Mouse (Mus musculus): Measurements from ENCODE around the gene Zfp652. TPM values are rescaled to one million over a fixed set of nuclear protein-coding genes. Genes with fewer than 3 reads are reported as not detected.

Gene Zfp652
- total and polyA plus RNA-seq, 3 experiments = 3.0 to 9.8 (median 6.2) TPM

GRCm38 (mm10) chr11:95710478-95710877 is 2.0 kb upstream of the Zfp652 start:
- peaks cover 6 to 24% of the 10 kb centered on the region in 2 experiments; a peak in 3 of 4 replicates for H3K4me1 ChIP-seq (ENCODE audit: control insufficient read depth in 1 of 2, insufficient read depth in 2 of 2)
- no peak for DNase-seq (ENCODE audit: extremely low read depth)
- peaks cover 18% of the 10 kb centered on the region for H3K27me3 ChIP-seq (replicated peaks)

DNA sequence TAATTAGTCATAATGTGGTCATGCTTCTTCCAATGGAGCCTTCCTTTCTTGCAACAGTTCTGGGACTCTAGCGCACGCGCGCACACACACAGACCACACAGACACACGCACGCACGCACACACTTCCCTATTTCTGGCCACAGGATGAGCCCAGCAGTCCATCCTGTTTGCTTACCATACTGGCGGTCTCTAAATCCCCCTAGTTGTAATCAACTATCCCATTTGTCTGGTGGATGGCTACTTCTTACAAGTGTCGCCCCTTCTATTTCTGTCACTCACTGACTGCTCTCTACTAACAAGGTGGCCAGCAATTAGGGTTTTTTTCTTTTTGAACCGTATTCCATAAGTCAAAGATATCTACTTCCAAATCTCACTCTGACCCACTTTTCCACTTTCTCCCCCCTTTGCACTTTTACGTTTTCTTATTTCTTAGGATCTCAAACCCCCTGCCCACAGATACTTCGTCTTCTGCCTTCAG is 349 bp upstream of the Zfp652 start:
- peak; percentile 70 for DNase-seq (ENCODE audit: extremely low read depth)
- Histone ChIP-seq H3K27me3 (replicated peaks) (peaks cover 7% of the 10 kb centered on the region), H3K4me1 (ENCODE audit: control insufficient read depth in 1 of 2, insufficient read depth in 2 of 2) (peaks cover 6 to 32% of the 10 kb centered on the region in 2 experiments; a peak in 3 of 4 replicates), H3K4me3 (replicated peaks in 1 of 3; ENCODE audit: low read depth in 2 of 3, low read length in 2 of 3, poor library complexity in 1 of 3) (peak overlapping the region; percentile 8 to 92 (median 90)), H3K9me3 (replicated peaks; ENCODE audit: low read length) (no peaks in the 10 kb centered on the region), H3K9ac (ENCODE audit: insufficient read depth, low read depth) (peak overlapping the region; percentile 57), H3K79me2 (replicated peaks; ENCODE audit: control insufficient read depth, extremely low read depth, insufficient read depth, poor library complexity, severe bottlenecking) (peaks cover 22% of the 10 kb centered on the region), H3K4me2 (ENCODE audit: insufficient read depth, low read depth, poor library complexity, severe bottlenecking) (peak overlapping the region; percentile 81), H3K27ac (ENCODE audit: insufficient read depth, low read depth) (no peak overlapping the region), H3K36me3 (replicated peaks in 1 of 2; ENCODE audit: control insufficient read depth in 1 of 2, insufficient read depth in 1 of 2, low read length in 1 of 2) (peaks cover 0 to 4% of the 10 kb centered on the region in 2 experiments)
- dilution Hi-C loops (cut with MboI; ENCODE audit: extremely low pct_ligation_motif_present, extremely low pct_unique_long_range_greater_than_20kb, low sequenced_read_pairs) (no loop called here), in situ Hi-C loops (cut with MboI; ENCODE audit: low pct_ligation_motif_present, low pct_unique_long_range_greater_than_20kb, low sequenced_read_pairs) (no loop called here)
- TF ChIP-seq MXI1 (IDR thresholded peaks at IDR 0.05; ENCODE audit: low read depth, low read length) (peak; percentile 16; the same call in 1 of the 2 replicates), POLR2A (IDR thresholded peaks at IDR 0.05; ENCODE audit: low read depth, low read length) (no peak; the same call in 1 of the 2 replicates), KAT2A (IDR thresholded peaks at IDR 0.05; ENCODE audit: insufficient replicate concordance, low read length) (no peak), RCOR1 (conservative IDR thresholded peaks at IDR 0.05; ENCODE audit: low read depth, low read length) (no peak), BHLHE40 (IDR thresholded peaks at IDR 0.05; ENCODE audit: low read depth, low read length) (peak; percentile 93), NRF1 (IDR thresholded peaks at IDR 0.05; ENCODE audit: low read depth, low read length) (peak; percentile 66; the same call in 1 of the 2 replicates), ZKSCAN1 (IDR thresholded peaks at IDR 0.05; ENCODE audit: borderline replicate concordance, low read depth, low read length) (no peak), RAD21 (IDR thresholded peaks at IDR 0.05; ENCODE audit: low read depth, low read length) (no peak), NELFE (IDR thresholded peaks at IDR 0.05; ENCODE audit: low read depth, low read length) (peak; percentile 71; the same call in 1 of the 2 replicates), MAX (IDR thresholded peaks at IDR 0.05; ENCODE audit: low read length) (peak; percentile 43), ZC3H11A (IDR thresholded peaks at IDR 0.05; ENCODE audit: low read depth, low read length) (no peak), IRF4 (IDR thresholded peaks at IDR 0.05; ENCODE audit: low read depth, low read length) (peak; percentile 66), MYC (IDR thresholded peaks at IDR 0.05; ENCODE audit: low read depth, low read length) (peak; percentile 85), PAX5 (IDR thresholded peaks at IDR 0.05; ENCODE audit: low read length) (no peak), JUN (IDR thresholded peaks at IDR 0.05; ENCODE audit: insufficient read depth, low read depth, low read length) (peak; percentile 11; the same call in 1 of the 2 replicates), HCFC1 (IDR thresholded peaks at IDR 0.05; ENCODE audit: low read depth, low read length) (peak; percentile 10), ZMIZ1 (IDR thresholded peaks at IDR 0.05; ENCODE audit: low read depth, low read length) (no peak), ELF1 (IDR thresholded peaks at IDR 0.05; ENCODE audit: low read depth, low read length) (peak; percentile 47; the same call in 1 of the 2 replicates), UBTF (IDR thresholded peaks at IDR 0.05; ENCODE audit: low read depth, low read length) (no peak), CHD1 (IDR thresholded peaks at IDR 0.05; ENCODE audit: low read depth, low read length) (0 out of 2 replicates have a peak, but pooled peaks have one; percentile 42), SMC3 (IDR thresholded peaks at IDR 0.05; ENCODE audit: low read depth, low read length) (no peak), MEF2A (IDR thresholded peaks at IDR 0.05; ENCODE audit: borderline replicate concordance, low read depth, low read length) (no peak; the same call in 1 of the 2 replicates), MAFK (IDR thresholded peaks at IDR 0.05; ENCODE audit: insufficient replicate concordance, low read length) (no peak), GABPA (IDR thresholded peaks at IDR 0.05; ENCODE audit: insufficient replicate concordance, low read depth, low read length) (no peak), SIN3A (IDR thresholded peaks at IDR 0.05; ENCODE audit: low read length) (peak; percentile 68; the same call in 1 of the 2 replicates), ZNF384 (IDR thresholded peaks at IDR 0.05; ENCODE audit: low read depth, low read length) (no peak), ETS1 (conservative IDR thresholded peaks at IDR 0.05; ENCODE audit: low read depth, low read length) (peak; percentile 59), JUND (conservative IDR thresholded peaks at IDR 0.05; ENCODE audit: low read depth, low read length) (0 out of 2 replicates have a peak, but pooled peaks have one; percentile 20), EP300 (IDR thresholded peaks at IDR 0.05; ENCODE audit: low read length) (peak; percentile 42; the same call in 1 of the 2 replicates)

More at GRCm38 (mm10) chr11:95710478-95710877, 2.0 kb upstream of the Zfp652 start:
- Histone ChIP-seq H3K79me2 (replicated peaks; ENCODE audit: control insufficient read depth, extremely low read depth, insufficient read depth, poor library complexity, severe bottlenecking) (peaks cover 15% of the 10 kb centered on the region), H3K4me3 (replicated peaks in 1 of 3; ENCODE audit: low read depth in 2 of 3, low read length in 2 of 3, poor library complexity in 1 of 3) (no peak overlapping the region), H3K9ac (ENCODE audit: insufficient read depth, low read depth) (no peak overlapping the region), H3K27ac (ENCODE audit: insufficient read depth, low read depth) (no peak overlapping the region), H3K36me3 (replicated peaks in 1 of 2; ENCODE audit: control insufficient read depth in 1 of 2, insufficient read depth in 1 of 2, low read length in 1 of 2) (no peaks in the 10 kb centered on the region), H3K9me3 (replicated peaks; ENCODE audit: low read length) (no peaks in the 10 kb centered on the region), H3K4me2 (ENCODE audit: insufficient read depth, low read depth, poor library complexity, severe bottlenecking) (no peak overlapping the region)
- in situ Hi-C loops (cut with MboI; ENCODE audit: low pct_ligation_motif_present, low pct_unique_long_range_greater_than_20kb, low sequenced_read_pairs) = no loop called here
- dilution Hi-C loops (cut with MboI; ENCODE audit: extremely low pct_ligation_motif_present, extremely low pct_unique_long_range_greater_than_20kb, low sequenced_read_pairs) = no loop called here
- no peak for TF ChIP-seq SMC3 (IDR thresholded peaks at IDR 0.05; ENCODE audit: low read depth, low read length)
- no peak for TF ChIP-seq EP300 (IDR thresholded peaks at IDR 0.05; ENCODE audit: low read length)
- TF ChIP-seq BHLHE40 (IDR thresholded peaks at IDR 0.05; ENCODE audit: low read depth, low read length) = no peak
- TF ChIP-seq ZMIZ1 (IDR thresholded peaks at IDR 0.05; ENCODE audit: low read depth, low read length) = no peak
- no peak for TF ChIP-seq PAX5 (IDR thresholded peaks at IDR 0.05; ENCODE audit: low read length)
- no peak for TF ChIP-seq MYC (IDR thresholded peaks at IDR 0.05; ENCODE audit: low read depth, low read length)
- no peak for TF ChIP-seq ETS1 (conservative IDR thresholded peaks at IDR 0.05; ENCODE audit: low read depth, low read length)

All from CH12.LX (cell line).